Mouse (Mus musculus): ENCODE data around the gene Ankrd31.
"Not testable (repeated sequence)": the region's sequence is repeated elsewhere in the genome, so short reads cannot be mapped to it uniquely, and the experiment has no call there.

GRCm38 (mm10) chr13:96941481-96941880 lies 193.4 kb downstream of the Ankrd31 start:
- TF ChIP-seq CTCF (conservative IDR thresholded peaks at IDR 0.05; ENCODE audit: insufficient read depth, insufficient read length, low read depth, low read length); POLR2A (IDR thresholded peaks at IDR 0.05; ENCODE audit: low read depth, low read length): not testable (repeated sequence)

Measured in kidney, adult 2 months (tissue).